Mouse (Mus musculus) heart, postnatal 0 days (tissue): ENCODE measurements around the gene Prox1.

Source experiments
- CTCF ChIP-seq: IDR thresholded peaks from 2 replicates; pipeline ENCODE4 v1.5.1; 2016; ENCODE audit warnings: antibody characterized with exemption, control low read depth, low read depth
- EP300 ChIP-seq: IDR thresholded peaks from 2 replicates; pipeline ENCODE4 v1.6.1; 2016; ENCODE audit warnings: antibody characterized with exemption, low read depth

- TF ChIP-seq CTCF = no peak
- no peak for TF ChIP-seq EP300
These were observed 44.1 kb upstream of the Prox1 start for GRCm38 (mm10) chr1:190214626-190215025.
